Mouse (Mus musculus): Measurements from ENCODE around the gene Ptprt.

DNA sequence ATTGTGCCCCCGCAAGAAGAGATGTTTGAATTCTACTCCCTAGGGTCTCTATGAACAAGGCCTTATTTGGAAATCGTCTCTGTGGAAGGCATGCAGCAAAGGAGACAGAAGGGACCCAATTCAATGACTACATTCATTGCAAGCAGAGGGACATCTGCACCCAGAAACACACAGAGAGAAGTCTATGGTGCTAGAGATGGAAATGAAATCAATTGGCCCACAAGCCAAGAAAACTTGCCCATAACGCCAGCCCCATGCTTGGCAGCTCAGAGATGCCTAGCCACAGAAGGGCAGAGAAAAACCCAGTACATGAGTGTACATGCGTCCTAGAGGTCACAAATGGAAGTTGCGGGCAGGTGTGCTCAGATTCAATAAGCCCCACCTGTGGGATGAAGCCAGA, 443.1 kb downstream of the Ptprt start:
- no peak for TF ChIP-seq GATA1 (IDR thresholded peaks at IDR 0.05; ENCODE audit: borderline replicate concordance, low read length)
- TF ChIP-seq FLI1 (IDR thresholded peaks at IDR 0.05; ENCODE audit: low read length), result no peak

All from megakaryocyte, embryonic 14.5 days (primary cell).